Mouse (Mus musculus) liver (tissue): ENCODE measurements around the gene Hbb-y.
A peak's percentile ranks its signal among the peaks of the same experiment; 100 is the strongest.
"Not testable (repeated sequence)": the region's sequence is repeated elsewhere in the genome, so short reads cannot be mapped to it uniquely, and the experiment has no call there.

Experiments used
- DNase-seq: peaks from one replicate; pipeline ENCODE4 v3.0.0-alpha.2; 2020; ENCODE audit warnings: mixed read lengths

The Hbb-y gene

DNA sequence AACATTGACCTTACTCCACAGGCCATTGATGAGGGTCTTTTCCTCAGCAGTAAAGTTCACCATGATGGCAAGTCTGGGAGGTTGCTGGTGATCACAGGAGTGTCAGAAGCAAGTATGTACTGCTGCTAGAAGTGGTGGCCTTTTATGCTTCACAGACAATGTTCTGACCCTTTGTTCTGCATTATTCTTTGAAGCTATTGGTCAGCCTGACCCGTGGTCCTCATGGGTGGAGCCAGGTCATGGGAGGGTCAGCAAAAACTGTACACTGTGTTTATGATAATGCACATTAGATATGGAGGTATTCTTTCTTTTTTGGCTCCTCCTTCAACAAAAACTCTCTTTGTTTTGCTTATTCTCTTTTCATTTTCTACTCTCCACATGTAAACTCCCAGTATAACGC, at the start of gene Hbb-y:
Gene Hbb-y, minus strand, starts transcription at position 127 of the 400 bp plus-strand sequence.
- peak; percentile 26 for DNase-seq

DNA sequence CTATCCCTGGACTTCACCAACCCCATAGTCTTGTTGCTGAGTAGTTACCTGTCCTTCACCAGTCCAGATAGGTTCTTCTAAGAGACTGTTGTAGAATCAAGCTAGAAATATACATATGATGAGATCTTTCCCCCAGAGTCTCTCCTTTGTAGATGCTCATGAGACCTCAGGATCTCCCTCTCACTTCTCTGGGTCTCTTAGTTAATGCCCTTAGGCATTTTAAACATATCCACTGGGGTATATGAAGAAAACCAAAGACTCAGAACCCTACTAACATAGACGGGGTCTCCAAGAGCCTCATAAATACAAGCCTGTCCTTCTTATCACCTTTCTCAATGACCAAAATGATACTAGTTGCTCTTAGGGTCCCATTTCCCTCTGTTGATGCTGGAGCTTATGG, 41.4 kb upstream of the Hbb-y start, which contains the start of gene Olfr64:
Gene Olfr64, minus strand, starts transcription at position 101 of the 400 bp plus-strand sequence.
- no peak for DNase-seq

DNA sequence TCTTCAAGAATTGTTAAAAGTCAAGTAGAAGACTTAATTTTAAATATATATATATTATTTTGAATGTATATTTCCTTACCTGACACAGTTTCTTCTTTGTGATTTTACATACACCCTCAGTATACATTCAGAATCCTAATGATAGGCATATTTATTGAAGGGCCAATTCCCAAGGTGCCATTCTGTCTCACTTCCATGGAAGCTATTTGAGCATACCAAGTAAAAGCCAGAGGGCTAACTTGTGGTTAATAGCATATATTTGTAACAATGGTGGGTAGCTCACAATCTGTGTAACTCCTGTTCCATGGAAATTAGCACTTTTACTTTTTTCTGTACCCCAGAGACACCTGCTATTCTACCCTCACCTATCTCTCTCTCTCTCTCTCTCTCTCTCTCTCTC, 33.1 kb upstream of the Hbb-y start, which contains the start of gene Olfr66:
Gene Olfr66, minus strand, starts transcription at position 101 of the 400 bp plus-strand sequence.
- no peak for DNase-seq

DNA sequence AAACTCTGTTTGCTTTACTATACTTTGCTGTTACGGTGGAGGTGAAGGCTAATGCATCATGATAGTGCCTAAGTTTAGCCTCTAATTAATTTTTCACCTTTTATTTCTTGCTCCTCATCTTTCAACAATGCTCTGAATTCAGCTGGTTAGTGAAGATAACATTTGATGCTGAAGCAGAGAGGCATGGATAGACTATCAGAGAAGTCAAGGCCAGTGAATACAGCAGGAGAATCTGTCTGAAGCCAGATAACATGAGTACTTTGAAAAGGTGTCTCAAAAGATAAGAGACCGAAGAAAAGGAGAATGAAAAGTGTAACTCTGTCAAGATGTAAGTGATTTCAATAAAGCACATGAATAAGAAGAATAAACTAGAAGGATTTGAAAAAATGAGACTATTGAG, 24.1 kb upstream of the Hbb-y start:
- no peak for DNase-seq

DNA sequence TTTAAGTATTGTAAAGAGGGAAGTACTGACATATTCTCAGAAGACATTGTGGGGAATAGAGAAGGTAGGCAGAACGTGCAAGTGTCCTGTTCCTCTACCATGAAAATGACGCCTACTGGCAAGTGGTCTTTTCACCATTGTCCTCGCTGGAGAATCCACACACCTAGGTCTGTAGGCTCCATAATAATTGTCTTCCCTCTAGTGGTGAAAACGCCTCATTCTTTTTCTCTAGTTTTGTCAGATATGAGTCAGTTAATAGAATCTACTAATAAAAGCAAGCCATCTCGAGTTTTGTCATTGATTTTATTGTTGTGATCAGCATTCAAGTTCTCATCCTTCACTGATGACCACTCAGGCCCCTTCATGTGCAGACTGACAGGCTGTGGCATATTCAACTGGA, 21.4 kb upstream of the Hbb-y start:
- peak; percentile 25 for DNase-seq

DNA sequence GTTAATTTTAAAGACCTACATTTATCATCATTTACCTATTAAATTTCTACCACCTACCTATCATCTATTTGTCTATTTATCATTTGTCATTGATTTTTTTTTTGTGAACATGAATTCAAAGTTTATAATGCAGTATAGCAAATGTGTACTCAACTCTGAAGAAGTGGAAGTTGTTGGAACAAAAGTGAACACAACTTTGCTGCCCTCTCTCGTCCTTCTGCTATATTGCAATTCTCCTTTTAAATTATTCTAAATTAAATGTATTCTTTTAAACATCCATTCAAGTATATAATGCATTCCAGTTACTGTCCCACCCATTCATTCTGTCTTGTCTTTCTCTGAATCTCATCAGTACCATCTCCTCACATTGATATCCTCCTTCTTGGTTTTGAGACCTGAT, 20.0 kb upstream of the Hbb-y start:
- DNase-seq, result peak; percentile 48

DNA sequence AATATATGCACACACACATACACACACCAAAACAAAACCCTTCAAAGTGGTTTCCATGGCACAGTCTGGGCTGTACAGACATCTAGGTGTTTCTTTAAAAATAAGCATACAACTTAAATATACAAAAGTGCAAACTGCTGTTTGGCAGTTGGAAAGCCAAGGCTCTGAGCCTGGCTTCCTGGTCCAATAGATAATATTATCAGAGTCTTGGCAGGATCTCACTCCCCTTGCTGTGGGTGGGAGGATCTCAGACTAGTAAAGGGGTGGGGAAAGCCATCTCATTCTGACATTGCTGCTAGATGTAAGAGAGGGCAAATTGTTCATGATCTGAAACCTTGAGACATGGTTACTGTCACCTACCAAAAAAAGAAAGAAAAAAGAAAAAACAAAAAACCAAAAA, 17.7 kb upstream of the Hbb-y start:
- peak; percentile 84 for DNase-seq

DNA sequence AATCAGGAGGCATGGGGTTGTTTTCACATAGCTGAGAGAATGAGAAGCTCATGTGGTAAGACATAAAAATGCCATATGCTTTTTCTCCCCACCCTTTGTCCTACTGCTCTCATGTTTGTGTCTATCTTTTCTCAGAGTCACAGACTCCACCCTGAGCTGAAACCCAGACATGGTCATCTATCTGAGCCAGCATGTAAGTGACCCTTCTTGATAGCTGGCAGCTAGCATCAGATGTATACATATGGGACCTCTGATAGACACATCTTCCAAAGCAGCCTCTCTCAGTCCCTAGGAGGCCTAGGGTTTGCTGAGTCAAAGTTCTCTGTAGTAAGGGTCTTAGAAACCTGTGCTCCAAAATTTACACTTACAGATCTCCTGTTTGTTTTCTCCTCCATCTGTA, 12.7 kb upstream of the Hbb-y start:
- peak; percentile 80 for DNase-seq

DNA sequence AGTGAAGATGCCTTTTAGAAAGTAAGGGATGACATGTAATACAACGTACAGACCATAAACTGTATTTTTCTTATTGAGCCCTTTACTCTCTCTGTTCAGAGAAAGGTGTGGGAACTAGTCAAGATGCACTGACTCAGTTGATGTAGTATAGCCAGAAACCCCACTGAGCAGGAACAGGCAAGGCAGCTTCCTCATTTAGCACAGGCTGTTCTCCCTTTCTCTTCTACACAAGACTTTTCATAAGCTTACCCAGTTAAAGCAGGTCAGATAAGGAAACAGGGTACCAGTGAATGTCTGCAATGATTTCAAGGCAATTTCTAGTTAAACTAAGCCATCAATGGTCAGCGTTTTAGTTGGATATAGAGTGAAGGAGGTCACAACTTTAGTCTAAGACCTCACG, 8.5 kb upstream of the Hbb-y start:
- no peak for DNase-seq

DNA sequence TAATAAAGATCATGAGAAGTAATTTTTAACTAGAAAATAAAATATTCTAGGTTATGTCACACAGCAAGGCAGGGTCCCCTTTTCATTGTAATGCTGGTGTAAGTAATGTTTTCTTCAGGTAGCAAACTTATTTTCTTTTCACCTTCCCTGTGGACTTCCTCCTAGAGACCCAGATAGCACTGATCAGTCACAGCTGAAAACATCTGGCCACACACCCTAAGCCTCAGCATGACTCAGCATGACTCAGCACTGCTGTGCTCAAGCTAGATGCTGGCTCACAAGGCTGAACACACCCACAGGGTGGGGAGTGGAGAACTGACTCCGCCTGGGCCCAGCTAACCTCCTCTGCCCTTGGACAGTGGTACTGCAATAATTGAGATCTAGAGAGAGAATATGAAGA, 7.8 kb upstream of the Hbb-y start:
- DNase-seq, result peak; percentile 99

DNA sequence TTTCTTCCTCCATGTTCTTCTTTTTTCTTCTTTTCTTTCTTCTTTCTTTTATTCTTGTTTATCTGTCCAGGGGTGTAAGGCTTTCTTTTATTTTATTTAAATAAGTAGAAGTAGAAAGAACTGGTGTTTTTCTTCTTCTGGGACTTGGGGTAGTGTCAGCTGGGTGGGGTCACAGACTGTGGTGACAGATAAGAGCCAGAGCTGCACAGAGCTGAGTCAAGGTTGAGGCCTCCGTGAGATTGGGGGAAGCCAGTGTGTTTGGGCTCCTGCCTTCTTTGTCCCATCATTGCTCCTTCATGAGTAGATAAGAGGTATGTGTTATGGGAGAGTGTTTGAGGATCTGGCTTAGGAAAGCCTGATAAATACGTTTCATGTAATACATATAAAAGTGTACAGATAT, 6.1 kb upstream of the Hbb-y start:
- DNase-seq, result peak; percentile 92

DNA sequence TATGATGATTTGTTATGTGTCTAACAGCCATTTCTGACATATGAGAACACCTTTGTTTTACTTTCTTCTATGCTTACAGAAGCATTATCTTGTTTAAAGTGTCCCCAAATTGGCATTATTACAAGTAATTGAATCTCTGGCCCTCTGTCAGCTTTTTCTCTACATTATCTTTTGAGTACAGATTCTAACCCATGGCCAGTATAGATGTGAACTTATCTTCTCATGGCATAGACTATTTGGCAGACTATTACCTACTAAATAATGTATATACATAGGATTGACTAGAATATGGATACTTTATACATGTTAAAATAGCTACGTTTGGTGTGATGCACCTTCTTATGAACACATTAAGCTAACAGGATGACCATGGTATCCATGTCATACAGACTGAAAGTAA, 1.7 kb upstream of the Hbb-y start:
- no peak for DNase-seq

DNA sequence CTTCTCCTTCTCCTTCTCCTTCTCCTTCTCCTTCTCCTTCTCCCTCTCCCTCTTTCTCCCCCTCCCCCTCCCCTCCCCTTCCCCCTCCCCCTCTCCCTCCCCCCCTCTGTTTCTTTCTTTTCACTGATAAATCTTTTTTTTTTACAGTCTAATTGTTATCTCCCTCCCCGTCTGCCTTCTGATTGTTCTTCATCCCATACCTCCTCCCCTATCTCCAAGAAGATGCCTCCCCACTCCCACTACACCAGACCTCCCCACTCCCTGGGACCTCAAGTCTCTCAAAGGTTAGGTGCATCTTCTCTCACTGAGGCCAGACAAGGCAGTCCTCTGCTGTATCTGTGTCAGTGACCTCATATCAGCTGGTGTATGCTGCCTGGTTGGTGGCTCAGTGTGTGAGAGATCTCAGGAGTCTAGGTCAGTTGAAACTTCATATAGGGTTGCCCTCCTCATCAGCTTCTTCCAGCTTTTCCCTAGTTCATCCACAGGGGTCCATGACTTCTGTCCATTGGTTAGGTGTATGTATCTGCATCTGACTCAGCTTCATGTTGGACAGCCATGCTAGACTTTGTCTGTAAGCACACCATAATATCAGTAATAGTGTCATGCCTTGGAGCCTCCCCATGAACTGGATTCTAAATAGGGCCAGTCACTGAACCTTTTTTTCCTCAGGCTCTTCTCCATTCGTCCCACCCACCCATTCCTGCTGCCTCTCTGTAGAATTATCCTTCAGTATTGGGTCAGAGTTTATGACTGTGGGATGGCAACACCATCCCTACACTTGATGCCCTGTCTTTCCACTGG, 8.3 kb downstream of the Hbb-y start:
- peak; percentile 46 for DNase-seq

DNA sequence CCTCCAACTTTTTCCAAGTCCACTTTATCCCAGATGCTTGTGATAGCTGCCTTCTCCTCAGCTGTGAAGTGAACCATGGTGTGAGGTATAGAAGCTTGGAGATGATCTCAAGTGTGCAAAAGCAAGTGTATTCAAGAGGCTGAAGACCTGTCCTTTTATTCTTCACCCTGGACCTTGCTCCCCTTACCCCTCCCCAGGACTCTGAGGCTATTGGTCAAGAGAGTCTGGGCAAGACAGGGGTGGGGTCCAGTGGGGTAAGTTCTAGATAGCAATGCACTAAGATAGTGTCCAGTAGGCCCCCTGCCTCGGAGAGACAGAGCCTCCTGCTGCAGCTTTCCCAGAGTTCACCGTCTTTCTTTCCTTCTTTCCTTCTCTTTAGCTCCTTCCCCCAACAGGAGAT, 10.0 kb downstream of the Hbb-y start, which contains the start of gene Hbb-bh1:
Gene Hbb-bh1, minus strand, starts transcription at position 131 of the 400 bp plus-strand sequence.
- DNase-seq, result no peak

DNA sequence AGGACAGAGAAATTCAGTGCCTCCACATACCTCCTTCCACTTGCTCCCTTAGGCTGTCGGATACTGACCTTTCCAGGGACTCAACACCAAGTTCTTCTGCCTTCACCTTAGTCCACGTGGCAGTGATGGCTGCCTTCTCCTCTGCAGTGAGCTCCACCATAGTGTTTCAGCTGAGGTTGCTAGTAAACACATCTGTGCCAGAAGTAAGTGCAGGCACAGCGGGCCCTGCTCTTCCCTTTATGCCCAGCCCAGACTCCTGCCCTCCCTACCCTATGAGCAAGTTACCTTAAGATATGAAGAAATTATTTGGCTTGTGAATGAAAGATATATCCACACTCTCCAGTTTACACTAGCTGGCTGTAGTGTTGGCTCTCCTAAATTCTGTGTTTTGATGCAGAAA, 12.7 kb downstream of the Hbb-y start, which contains the start of gene Hbb-bh2:
Gene Hbb-bh2, minus strand, starts transcription at position 253 of the 400 bp plus-strand sequence.
- no peak for DNase-seq

DNA sequence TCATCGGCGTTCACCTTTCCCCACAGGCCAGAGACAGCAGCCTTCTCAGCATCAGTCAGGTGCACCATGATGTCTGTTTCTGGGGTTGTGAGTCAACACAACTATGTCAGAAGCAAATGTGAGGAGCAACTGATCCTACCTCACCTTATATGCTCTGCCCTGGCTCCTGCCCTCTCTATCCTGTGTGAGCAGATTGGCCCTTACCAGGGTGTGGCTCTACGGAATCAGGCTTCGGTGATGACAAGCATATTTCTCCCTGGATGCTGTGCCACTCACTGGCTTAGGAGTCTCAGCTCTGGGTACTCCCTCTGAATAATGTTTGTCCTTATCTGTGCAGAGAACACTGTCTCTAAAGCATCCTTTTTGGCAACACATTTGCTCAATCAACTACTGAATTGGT, 25.2 kb downstream of the Hbb-y start, which contains the start of gene Hbb-bs:
Gene Hbb-bs, minus strand, starts transcription at position 289 of the 400 bp plus-strand sequence.
- DNase-seq, result peak; percentile 90

DNA sequence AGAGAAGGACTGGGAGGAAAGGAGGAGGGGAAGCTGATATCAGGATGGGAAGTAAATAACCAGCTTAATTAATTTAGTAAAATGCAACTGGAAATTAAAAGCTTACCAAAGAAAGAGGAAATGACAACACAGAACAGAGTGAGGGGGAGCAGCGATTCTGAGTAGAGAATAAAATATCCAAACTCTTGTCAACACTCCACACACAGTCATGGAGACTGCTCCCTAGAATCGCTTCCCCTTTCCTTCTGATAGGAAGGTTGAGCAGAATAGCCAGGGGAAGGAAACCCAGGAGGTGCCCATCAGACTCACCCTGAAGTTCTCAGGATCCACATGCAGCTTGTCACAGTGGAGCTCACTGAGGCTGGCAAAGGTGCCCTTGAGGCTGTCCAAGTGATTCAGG, 25.9 kb downstream of the Hbb-y start:
- not testable (repeated sequence) for DNase-seq

DNA sequence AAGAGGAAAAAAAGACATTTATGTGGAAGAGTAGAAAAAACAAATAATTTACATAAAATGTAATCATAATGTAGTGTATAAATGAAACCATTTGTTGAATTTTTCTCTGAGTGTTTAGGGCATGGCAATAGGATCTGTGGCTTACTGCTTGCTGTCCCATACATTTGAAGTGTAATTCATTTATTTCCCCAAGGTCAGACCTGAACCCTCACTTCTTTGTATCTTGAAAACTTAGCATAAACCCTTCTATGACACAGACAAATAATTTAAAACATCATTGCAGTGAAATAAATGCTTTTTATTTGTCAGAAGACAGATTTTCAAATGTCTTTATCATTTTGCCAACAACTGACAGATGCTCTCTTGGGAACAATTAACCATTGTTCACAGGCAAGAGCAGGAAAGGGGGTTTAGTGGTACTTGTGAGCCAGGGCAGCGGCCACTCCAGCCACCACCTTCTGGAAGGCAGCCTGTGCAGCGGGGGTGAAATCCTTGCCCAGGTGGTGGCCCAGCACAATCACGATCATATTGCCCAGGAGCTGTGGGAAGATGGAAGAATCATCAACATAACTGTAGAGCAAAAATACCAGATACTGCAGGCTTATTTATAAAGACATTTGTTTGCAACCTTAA, 26.6 kb downstream of the Hbb-y start:
- DNase-seq, result peak; percentile 79

DNA sequence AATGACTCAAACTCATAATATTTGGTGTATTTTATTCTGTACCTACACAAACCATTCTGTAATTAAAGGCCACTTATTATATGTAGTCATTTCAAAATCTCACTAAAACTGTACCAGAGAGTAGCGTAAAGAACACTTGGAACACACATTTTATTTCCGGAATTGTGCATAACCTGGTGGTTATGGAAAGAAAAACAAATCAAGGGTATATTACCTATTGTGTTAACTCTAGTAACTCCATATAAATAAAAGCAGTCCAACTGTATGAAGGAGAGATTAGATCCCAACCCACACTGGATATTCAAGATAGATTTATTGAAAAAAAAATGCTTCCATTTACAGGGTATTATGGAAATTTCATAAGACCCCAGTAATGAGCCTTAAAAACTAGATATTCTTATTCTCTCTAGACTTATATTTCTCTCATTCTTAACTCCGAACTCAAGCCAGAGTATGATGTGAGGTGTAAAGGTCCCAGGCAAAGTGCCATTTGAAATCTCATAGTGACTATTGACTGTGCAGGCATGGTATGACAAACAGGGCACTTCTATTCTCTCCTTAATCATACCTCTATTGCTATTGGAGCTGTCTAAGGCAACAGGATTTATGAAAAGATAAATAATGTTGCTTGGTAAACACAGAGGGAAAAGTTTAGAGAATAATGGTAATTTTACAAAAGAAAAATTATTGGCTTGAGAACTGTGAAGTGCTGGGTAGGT, 27.3 kb downstream of the Hbb-y start:
- peak; percentile 53 for DNase-seq

DNA sequence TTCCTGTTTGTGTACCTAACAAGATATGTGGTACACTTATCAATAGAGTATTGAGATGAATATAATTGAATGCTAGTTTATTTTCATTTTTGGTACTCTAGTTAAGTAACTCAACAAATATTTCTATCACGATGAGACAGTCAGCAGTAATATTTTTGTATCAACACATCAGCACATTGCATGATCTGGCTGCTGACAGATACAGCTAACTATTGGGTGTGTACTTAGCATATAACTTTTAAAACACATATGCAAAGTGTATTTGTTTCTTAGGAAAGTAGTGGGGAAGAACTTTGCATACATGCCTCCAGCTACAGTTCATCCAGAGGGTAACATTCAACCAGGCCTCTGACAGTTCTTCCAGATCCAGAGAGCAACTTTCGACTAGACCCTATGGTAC, 28.4 kb downstream of the Hbb-y start:
- no peak for DNase-seq

DNA sequence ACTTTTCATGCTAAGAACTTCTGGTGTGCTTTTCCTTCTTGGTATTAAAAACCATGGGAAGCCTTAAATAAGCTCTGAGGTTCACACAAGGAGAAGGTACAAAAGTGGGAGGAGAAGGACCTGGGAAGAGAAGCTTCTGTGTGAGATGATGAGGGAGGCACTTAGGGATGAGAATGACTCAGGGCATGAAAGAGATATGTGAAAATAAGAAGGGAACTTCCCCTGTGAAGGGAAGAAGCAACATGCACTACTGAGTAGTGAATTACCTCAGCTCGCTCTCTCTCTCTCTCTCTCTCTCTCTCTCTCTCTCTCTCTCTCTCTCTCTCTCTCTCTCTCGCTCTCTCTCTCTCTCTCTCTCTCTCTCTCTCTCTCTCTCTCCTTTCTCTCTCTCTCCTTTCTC, 37.9 kb downstream of the Hbb-y start:
- not testable (repeated sequence) for DNase-seq

DNA sequence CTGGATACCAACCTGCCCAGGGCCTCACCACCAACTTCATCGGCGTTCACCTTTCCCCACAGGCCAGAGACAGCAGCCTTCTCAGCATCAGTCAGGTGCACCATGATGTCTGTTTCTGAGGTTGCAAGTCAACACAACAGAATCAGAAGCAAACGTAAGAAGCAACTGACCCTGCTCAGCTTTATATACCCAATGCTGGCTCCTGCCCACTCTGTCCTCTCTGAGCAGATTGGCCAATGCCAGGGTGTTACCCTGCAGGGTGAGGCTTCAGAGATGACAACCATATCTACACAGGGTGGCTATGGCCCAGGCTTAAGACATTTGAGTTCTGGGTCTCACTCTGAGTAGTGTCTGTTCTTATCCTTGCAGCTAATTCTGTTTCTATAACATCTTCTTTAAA, 39.2 kb downstream of the Hbb-y start, which contains the start of gene Hbb-bt:
Gene Hbb-bt, minus strand, starts transcription at position 231 of the 400 bp plus-strand sequence.
- DNase-seq, result peak; percentile 90

DNA sequence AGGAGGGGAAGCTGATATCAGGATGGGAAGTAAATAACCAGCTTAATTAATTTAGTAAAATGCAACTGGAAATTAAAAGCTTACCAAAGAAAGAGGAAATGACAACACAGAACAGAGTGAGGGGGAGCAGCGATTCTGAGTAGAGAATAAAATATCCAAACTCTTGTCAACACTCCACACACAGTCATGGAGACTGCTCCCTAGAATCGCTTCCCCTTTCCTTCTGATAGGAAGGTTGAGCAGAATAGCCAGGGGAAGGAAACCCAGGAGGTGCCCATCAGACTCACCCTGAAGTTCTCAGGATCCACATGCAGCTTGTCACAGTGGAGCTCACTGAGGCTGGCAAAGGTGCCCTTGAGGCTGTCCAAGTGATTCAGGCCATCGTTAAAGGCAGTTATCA, 39.9 kb downstream of the Hbb-y start:
- DNase-seq, result not testable (repeated sequence)
